Comparison of ENCODE assay signal across 8 mouse cellular contexts in the genomic region with DNA sequence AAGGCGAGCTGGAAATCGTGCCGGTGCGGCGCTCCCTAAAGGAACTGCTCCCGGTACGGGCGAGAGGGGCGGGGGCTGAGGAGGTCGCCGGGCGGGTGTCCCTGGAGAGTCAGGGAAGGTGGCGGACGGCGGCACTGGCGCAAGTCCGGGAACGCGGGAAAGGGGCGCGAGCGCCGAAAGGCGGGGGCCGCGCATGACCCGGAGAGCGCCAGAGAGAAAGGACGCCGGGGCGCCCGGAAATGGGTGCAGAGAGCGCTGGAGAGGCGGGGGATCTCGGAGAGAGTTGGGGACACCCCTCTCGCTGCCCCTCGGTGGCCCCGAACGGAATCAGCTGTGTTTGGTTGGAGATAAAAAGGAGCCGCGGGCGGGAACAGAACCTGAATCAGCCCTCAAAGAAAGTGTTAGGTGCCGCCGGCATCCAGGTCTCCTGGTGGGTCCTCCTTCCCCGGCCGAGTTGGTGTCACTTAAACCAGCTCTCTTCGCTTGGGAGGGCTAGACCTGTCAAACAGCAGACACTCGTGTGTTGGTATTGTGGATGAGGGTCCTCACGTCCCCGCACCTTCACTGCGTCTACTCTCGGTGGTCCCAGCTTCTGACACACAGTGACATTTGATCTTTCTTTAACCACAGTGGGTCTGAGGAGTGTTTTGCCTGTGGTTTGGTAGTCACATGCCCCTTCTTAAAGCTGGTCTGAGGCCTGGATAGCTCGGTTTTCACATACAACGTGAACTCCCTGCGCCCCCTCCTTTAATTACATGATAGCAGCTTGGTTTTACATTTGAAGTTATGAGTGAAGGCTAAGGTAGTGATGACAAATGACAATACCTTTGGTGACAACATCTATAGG. TPM values are rescaled to one million over a fixed set of nuclear protein-coding genes. Genes with fewer than 3 reads are reported as not detected.
DNase-seq lines count a peak whose midpoint lies in the region; ATAC-seq and TF ChIP-seq lines count a peak whose summit lies in the region.

No protein-coding gene starts in this region.

- H3K9me3 ChIP-seq in hindbrain, embryonic 14.5 days (ENCODE audit: control insufficient read depth, low read length), result no peaks in the 10 kb centered on the region
- no peaks in the 10 kb centered on the region for H3K9me3 ChIP-seq in midbrain, embryonic 10.5 days (replicated peaks)

- WGBS in heart, adult 2 months, result 2% methylated on average over 55 of the region's 55 CpGs
- WGBS in hindbrain, embryonic 14.5 days, result 2% methylated on average over 55 of the region's 55 CpGs
- 1% methylated on average over 55 of the region's 55 CpGs for WGBS in midbrain, embryonic 10.5 days

- peak overlapping the region; percentile 72 for H3K4me2 ChIP-seq in hindbrain, embryonic 14.5 days (replicated peaks)

- no peak for TF ChIP-seq POLR2A in heart, adult 2 months (IDR thresholded peaks at IDR 0.05; ENCODE audit: insufficient read depth, low read depth, low read length)

- peaks cover 9% of the 10 kb centered on the region for H3K36me3 ChIP-seq in heart, adult 2 months (ENCODE audit: control insufficient read depth, insufficient read depth, low read length)
- peaks cover 32% of the 10 kb centered on the region for H3K36me3 ChIP-seq in hindbrain, embryonic 14.5 days (replicated peaks; ENCODE audit: control insufficient read depth, insufficient read depth)
- peaks cover 34% of the 10 kb centered on the region for H3K36me3 ChIP-seq in midbrain, embryonic 10.5 days

- TF ChIP-seq EP300 in heart, adult 2 months (IDR thresholded peaks at IDR 0.05; ENCODE audit: insufficient read depth, low read depth, low read length), result no peak

- no peaks in the 10 kb centered on the region for H3K27me3 ChIP-seq in heart, adult 2 months (ENCODE audit: control insufficient read depth, insufficient read depth, low read length)
- H3K27me3 ChIP-seq in hindbrain, embryonic 14.5 days (ENCODE audit: control insufficient read depth, insufficient read depth, low read length), result no peaks in the 10 kb centered on the region
- no peaks in the 10 kb centered on the region for H3K27me3 ChIP-seq in midbrain, embryonic 10.5 days (ENCODE audit: low read depth, poor library complexity, severe bottlenecking)

- no peak for TF ChIP-seq CTCF in heart, adult 2 months (IDR thresholded peaks at IDR 0.05)

- intact Hi-C loops in heart, adult 2 months (cut with DNase I), result loop anchor here (1.0 to 5.0 kb wide), 2 partner anchors 42 to 121 kb away; no protein-coding TSS in a partner anchor

- no peaks in the 10 kb centered on the region; the same call in 1 of the 2 replicates for H3K79me2 ChIP-seq in heart, adult 2 months (replicated peaks; ENCODE audit: control insufficient read depth, insufficient read depth, low read length)

- H3K4me3 ChIP-seq in heart, adult 2 months, result peak overlapping the region; percentile 73
- H3K4me3 ChIP-seq in hindbrain, embryonic 14.5 days (replicated peaks; ENCODE audit: low read length), result peak overlapping the region; percentile 92
- H3K4me3 ChIP-seq in midbrain, embryonic 10.5 days, result peak overlapping the region; percentile 69

- peaks cover 6% of the 10 kb centered on the region; the same call in 1 of the 2 replicates for H3K4me1 ChIP-seq in heart, adult 2 months (ENCODE audit: control insufficient read depth, insufficient read depth, low read length)
- H3K4me1 ChIP-seq in hindbrain, embryonic 14.5 days (replicated peaks; ENCODE audit: control insufficient read depth, insufficient read depth, low read length), result peaks cover 7% of the 10 kb centered on the region; the same call in 1 of the 2 replicates
- H3K4me1 ChIP-seq in midbrain, embryonic 10.5 days, result peaks cover 15% of the 10 kb centered on the region

- peak overlapping the region; percentile 97 for H3K27ac ChIP-seq in heart, adult 2 months
- peak overlapping the region; percentile 88 for H3K27ac ChIP-seq in hindbrain, embryonic 14.5 days
- H3K27ac ChIP-seq in midbrain, embryonic 10.5 days (replicated peaks), result peak overlapping the region; percentile 96

- H3K9ac ChIP-seq in heart, adult 2 months (ENCODE audit: low read depth, low read length), result peak overlapping the region; percentile 95
- peak overlapping the region; percentile 94 for H3K9ac ChIP-seq in hindbrain, embryonic 14.5 days

- no peak for DNase-seq in heart, adult 2 months
- no peak for DNase-seq in heart, postnatal 4 days
- DNase-seq in A20 (ENCODE audit: low read depth, low spot score), result peak; percentile 78
- peak; percentile 39 for DNase-seq in c-Kit-positive CD71-negative TER-119-negative erythroid progenitor cells, embryonic 14.5 days (ENCODE audit: low read depth)
- DNase-seq in hindbrain, embryonic 14.5 days (ENCODE audit: low spot score), result no peak
- DNase-seq in midbrain, embryonic 10.5 days (ENCODE audit: low spot score), result no peak
- DNase-seq in layer of hippocampus, adult 8-10 months (ENCODE audit: low spot score in 2 of 2), result no peak
- DNase-seq in retina, postnatal 1 day, result no peak

- ATAC-seq in hindbrain, embryonic 14.5 days (ENCODE audit: low FRiP score), result peak; percentile 76

RNA-seq across cellular contexts. Expression of a gene that starts 0.7 kb away (rescaled TPM):
- total RNA-seq in heart, adult 2 months (2021), result 1 to 10 TPM; 5.6 to 5.7 TPM
- polyA plus RNA-seq in heart, adult 2 months (2012; rRNA removed), result 2.0 and 4.2 TPM in 2 replicates
- total RNA-seq in heart, postnatal 4 days (2021), result 10 to 100 TPM; 12.0 to 12.2 TPM
- polyA plus RNA-seq in hindbrain, embryonic 14.5 days (2014; fragmentation: Nextera tagmentation; extraction: Ambion mirVana), result 8.5 and 9.3 TPM in 2 replicates
- 11.7 and 12.2 TPM in 2 replicates for polyA plus RNA-seq in midbrain, embryonic 10.5 days (2016; fragmentation: Nextera tagmentation; extraction: Ambion mirVana)
- total RNA-seq in layer of hippocampus, adult 8-10 months (2022), result 10 to 100 TPM in 3 of 4 experiments, 1 to 10 TPM in 1; 9.3 to 12.1 (median 11.3) TPM

RNA-seq across cellular contexts. Expression of a gene that starts 29.4 kb away (rescaled TPM):
- 1 to 10 TPM in 1 of 2 experiments, under 1 TPM in 1; 0.63 to 1.2 TPM for total RNA-seq in heart, adult 2 months (2021)
- polyA plus RNA-seq in heart, adult 2 months (2012; rRNA removed), result 1.7 and 1.8 TPM in 2 replicates
- under 1 TPM; 0.81 to 0.97 TPM for total RNA-seq in heart, postnatal 4 days (2021)
- 13.9 and 18.1 TPM in 2 replicates for polyA plus RNA-seq in hindbrain, embryonic 14.5 days (2014; fragmentation: Nextera tagmentation; extraction: Ambion mirVana)
- polyA plus RNA-seq in midbrain, embryonic 10.5 days (2016; fragmentation: Nextera tagmentation; extraction: Ambion mirVana), result 5.4 and 7.5 TPM in 2 replicates
- 100 to 1,000 TPM; 123 to 167 (median 149) TPM for total RNA-seq in layer of hippocampus, adult 8-10 months (2022)

RNA-seq across cellular contexts. Expression of a gene that starts 42.1 kb away (rescaled TPM):
- under 1 TPM; 0.14 to 0.16 TPM for total RNA-seq in heart, adult 2 months (2021)
- 0.37 and 0.38 TPM in 2 replicates for polyA plus RNA-seq in heart, adult 2 months (2012; rRNA removed)
- total RNA-seq in heart, postnatal 4 days (2021), result under 1 TPM; 0.18 to 0.21 TPM
- 0.25 and 0.32 TPM in 2 replicates for polyA plus RNA-seq in hindbrain, embryonic 14.5 days (2014; fragmentation: Nextera tagmentation; extraction: Ambion mirVana)
- 0.39 and 0.60 TPM in 2 replicates for polyA plus RNA-seq in midbrain, embryonic 10.5 days (2016; fragmentation: Nextera tagmentation; extraction: Ambion mirVana)
- under 1 TPM; 0.16 to 0.21 (median 0.18) TPM for total RNA-seq in layer of hippocampus, adult 8-10 months (2022)

RNA-seq across cellular contexts. Expression of a gene that starts 49.4 kb away (rescaled TPM):
- total RNA-seq in heart, adult 2 months (2021), result under 1 TPM; 0.21 to 0.86 TPM
- 0.76 and 0.91 TPM in 2 replicates for polyA plus RNA-seq in heart, adult 2 months (2012; rRNA removed)
- total RNA-seq in heart, postnatal 4 days (2021), result under 1 TPM; 0.71 to 0.77 TPM
- 0.46 and 0.48 TPM in 2 replicates for polyA plus RNA-seq in hindbrain, embryonic 14.5 days (2014; fragmentation: Nextera tagmentation; extraction: Ambion mirVana)
- 1.2 TPM in 2 replicates for polyA plus RNA-seq in midbrain, embryonic 10.5 days (2016; fragmentation: Nextera tagmentation; extraction: Ambion mirVana)
- total RNA-seq in layer of hippocampus, adult 8-10 months (2022), result under 1 TPM in 3 of 4 experiments, not detected in 1; 0.45 to 0.55 (median 0.54) TPM

Comparison
In these comparisons a context has a peak if more than half of its experiments do, and no peak if none do; other contexts are left out.
1. DNase-seq: peak in A20 (single experiment) and c-Kit-positive CD71-negative TER-119-negative erythroid progenitor cells, embryonic 14.5 days (single experiment); none in heart, adult 2 months (0 of 2), heart, postnatal 4 days (single experiment), hindbrain, embryonic 14.5 days (single experiment), midbrain, embryonic 10.5 days (single experiment), layer of hippocampus, adult 8-10 months (0 of 2) and retina, postnatal 1 day (single experiment).
2. RNA of a gene that starts 29.4 kb away (total RNA-seq): 123 to 167 TPM in layer of hippocampus, adult 8-10 months; 0.63 to 1.2 TPM in heart, adult 2 months and 0.81 to 0.97 TPM in heart, postnatal 4 days; every median in the first group is over 10 times any median in the second.
3. Peak in every context shown above with its lines, with median percentiles within 50 percentile points of each other: H3K27ac ChIP-seq and H3K4me3 ChIP-seq.